Comparison of ENCODE assay signal across 11 mouse cellular contexts in genomic region chr9:65199723-65200122, GRCm38 (mm10). TPM values are rescaled to one million over a fixed set of nuclear protein-coding genes. Genes with fewer than 3 reads are reported as not detected.
DNase-seq lines count a peak whose midpoint lies in the region; ATAC-seq and TF ChIP-seq lines count a peak whose summit lies in the region.
"Had no signal": no experiment of that assay in that cellular context is flagged by ENCODE, and none has a peak within 500 bp of the region (broad histone marks: within the 10 kb centered on the region; RNA-seq: fewer than 3 reads in every experiment).

No protein-coding gene starts in this region.

- no peaks in the 10 kb centered on the region for H3K36me3 ChIP-seq in heart, embryonic 15.5 days
- H3K36me3 ChIP-seq in testis, adult 2 months (ENCODE audit: control insufficient read depth, insufficient read depth, low read length) = no peaks in the 10 kb centered on the region
- no peaks in the 10 kb centered on the region for H3K36me3 ChIP-seq in liver, embryonic 16.5 days (ENCODE audit: control insufficient read depth, insufficient read depth)

- intact Hi-C loops in left cerebral cortex, postnatal 36 days (cut with DNase I) = loop anchor here (2.0 kb wide), 1 partner anchor 15 kb away; no protein-coding TSS in a partner anchor

- no peak overlapping the region for H3K4me2 ChIP-seq in heart, embryonic 15.5 days
- no peak overlapping the region for H3K4me2 ChIP-seq in liver, embryonic 16.5 days (ENCODE audit: low read depth, low read length)

- no peak for TF ChIP-seq POLR2A in testis, adult 2 months (IDR thresholded peaks at IDR 0.05; ENCODE audit: control insufficient read depth, low read depth, low read length)

- 44% methylated on average over 7 of the region's 7 CpGs for WGBS in heart, embryonic 15.5 days
- WGBS in liver, embryonic 16.5 days (ENCODE audit: insufficient replicate concordance) = 37% methylated on average over 7 of the region's 7 CpGs

- no peak overlapping the region for H3K9ac ChIP-seq in heart, embryonic 15.5 days
- H3K9ac ChIP-seq in liver, embryonic 16.5 days (ENCODE audit: low read depth, low read length) = peak overlapping the region; percentile 16; the same call in 1 of the 2 replicates

- H3K4me1 ChIP-seq in heart, embryonic 15.5 days (replicated peaks) = peaks cover 24% of the 10 kb centered on the region
- H3K4me1 ChIP-seq in testis, adult 2 months (ENCODE audit: control insufficient read depth, insufficient read depth, low read length) = peaks cover 16% of the 10 kb centered on the region
- peaks cover 55% of the 10 kb centered on the region for H3K4me1 ChIP-seq in liver, embryonic 16.5 days (ENCODE audit: control insufficient read depth, low read depth, low read length)

- no peaks in the 10 kb centered on the region for H3K27me3 ChIP-seq in heart, embryonic 15.5 days
- no peaks in the 10 kb centered on the region for H3K27me3 ChIP-seq in testis, adult 2 months (ENCODE audit: control insufficient read depth, insufficient read depth, low read length)
- no peaks in the 10 kb centered on the region for H3K27me3 ChIP-seq in liver, embryonic 16.5 days (ENCODE audit: control insufficient read depth, insufficient read depth, low read depth, low read length)

- DNase-seq in heart, postnatal 4 days = no peak
- DNase-seq in testis, postnatal 14 days (ENCODE audit: low spot score) = no peak
- DNase-seq in B cell, adult 2 months = no peak
- no peak for DNase-seq in embryo, embryonic 9.5 days (ENCODE audit: extremely low spot score)
- no peak for DNase-seq in left cerebral cortex, postnatal 36 days (ENCODE audit: low spot score in 2 of 2)
- DNase-seq: lung, postnatal 14 days had no signal

- no peak for ATAC-seq in heart, embryonic 15.5 days (replicated peaks; ENCODE audit: insufficient number of reproducible peaks, insufficient read depth, low FRiP score, low read depth)
- ATAC-seq in liver, embryonic 16.5 days (ENCODE audit: low read depth) = no peak
- ATAC-seq: activated CD4-positive, CD25-positive, alpha-beta regulatory T cell, adult 4 months; hindbrain, postnatal 0 days had no signal

- H3K27ac ChIP-seq in heart, embryonic 15.5 days = peak overlapping the region; percentile 48
- peak overlapping the region; percentile 70 for H3K27ac ChIP-seq in testis, adult 2 months (ENCODE audit: control insufficient read depth, insufficient read depth, low read depth, low read length)
- peak overlapping the region; percentile 88 for H3K27ac ChIP-seq in liver, embryonic 16.5 days (ENCODE audit: low read length)

- H3K4me3 ChIP-seq in heart, embryonic 15.5 days = no peak overlapping the region
- no peak overlapping the region for H3K4me3 ChIP-seq in testis, adult 2 months (ENCODE audit: control insufficient read depth, low read depth, low read length)
- H3K4me3 ChIP-seq in liver, embryonic 16.5 days (ENCODE audit: low read depth, low read length) = no peak overlapping the region

- no peaks in the 10 kb centered on the region for H3K9me3 ChIP-seq in heart, embryonic 15.5 days (replicated peaks)
- H3K9me3 ChIP-seq in liver, embryonic 16.5 days (replicated peaks; ENCODE audit: control insufficient read depth, low read length) = no peaks in the 10 kb centered on the region

- TF ChIP-seq CTCF in testis, adult 2 months (IDR thresholded peaks at IDR 0.05; ENCODE audit: control insufficient read depth, insufficient read depth, insufficient replicate concordance, low read depth, low read length) = no peak

RNA-seq across cellular contexts. Expression of gene Parp16, which starts 4.6 kb away (rescaled TPM):
- polyA plus RNA-seq in heart, embryonic 15.5 days (2015; fragmentation: Nextera tagmentation; extraction: Ambion mirVana) = 5.3 and 5.8 TPM in 2 replicates
- total RNA-seq in heart, postnatal 4 days (2021) = 1 to 10 TPM; 3.7 to 3.8 TPM
- polyA plus RNA-seq in testis, adult 2 months (2012; rRNA removed) = 2.2 and 2.3 TPM in 2 replicates
- 9.9 and 11.2 TPM in 2 replicates for polyA plus RNA-seq in liver, embryonic 16.5 days (2015; fragmentation: Nextera tagmentation; extraction: Ambion mirVana)
- 1 to 10 TPM; 2.5 to 4.2 TPM for total RNA-seq in left cerebral cortex, postnatal 36 days (2021)

RNA-seq across cellular contexts. Expression of gene Igdcc3, which starts 58.7 kb away (rescaled TPM):
- polyA plus RNA-seq in heart, embryonic 15.5 days (2015; fragmentation: Nextera tagmentation; extraction: Ambion mirVana) = 0.19 and 0.71 TPM in 2 replicates
- under 1 TPM; 0.43 to 0.52 TPM for total RNA-seq in heart, postnatal 4 days (2021)
- 0.27 and 0.36 TPM in 2 replicates for polyA plus RNA-seq in testis, adult 2 months (2012; rRNA removed)
- 0.04 TPM in 1 of 2 replicates, not detected in the other for polyA plus RNA-seq in liver, embryonic 16.5 days (2015; fragmentation: Nextera tagmentation; extraction: Ambion mirVana)
- total RNA-seq in left cerebral cortex, postnatal 36 days (2021) = 1 to 10 TPM; 2.0 to 2.3 TPM
- polyA plus RNA-seq: activated CD4-positive, CD25-positive, alpha-beta regulatory T cell, adult 4 months had no signal
